Mouse (Mus musculus) E14TG2a.4 (cell line): ENCODE results near the gene Dao.

Experiments
- CTCF ChIP-seq: conservative IDR thresholded peaks from 2 replicates; pipeline ENCODE4 v1.5.1; 2014; ENCODE audit warnings: low read length
- NANOG ChIP-seq: IDR thresholded peaks from 2 replicates; pipeline ENCODE4 v1.6.1; 2014; ENCODE audit warnings: borderline replicate concordance, low read length, mixed read lengths
- POU5F1 ChIP-seq: IDR thresholded peaks from 2 replicates; pipeline ENCODE4 v1.6.1; 2014; ENCODE audit warnings: low read length, borderline replicate concordance

DNA sequence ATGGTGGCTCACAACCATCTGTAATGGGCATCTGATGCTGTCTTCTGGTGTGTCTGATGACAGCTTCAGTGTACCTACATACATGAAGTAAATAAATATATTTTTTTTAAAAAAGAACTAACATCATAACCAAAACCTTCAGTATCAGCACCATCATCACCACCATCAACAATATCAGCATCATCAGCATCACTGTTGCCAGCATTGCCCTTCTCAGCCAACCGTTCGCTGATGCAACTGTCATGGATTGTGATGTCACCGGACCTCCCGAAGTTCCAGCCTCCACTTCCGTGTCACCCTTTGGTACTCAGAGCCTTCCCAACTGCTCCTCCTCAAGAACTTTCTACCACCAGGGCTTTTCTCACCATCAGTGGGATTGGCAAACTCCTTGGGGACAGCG lies 61.7 kb downstream of the Dao start, which contains the start of gene Usp30:
- TF ChIP-seq CTCF (no peak), POU5F1 (no peak), NANOG (no peak)
